Mouse (Mus musculus): Measurements from ENCODE around the gene Pgm5. TPM values are rescaled to one million over a fixed set of nuclear protein-coding genes. Genes with fewer than 3 reads are reported as not detected.
A peak's percentile ranks its signal among the peaks of the same experiment; 100 is the strongest.

Pgm5 gene
- polyA plus RNA-seq, 1 experiment from 2014 or later: 1.6 TPM

DNA sequence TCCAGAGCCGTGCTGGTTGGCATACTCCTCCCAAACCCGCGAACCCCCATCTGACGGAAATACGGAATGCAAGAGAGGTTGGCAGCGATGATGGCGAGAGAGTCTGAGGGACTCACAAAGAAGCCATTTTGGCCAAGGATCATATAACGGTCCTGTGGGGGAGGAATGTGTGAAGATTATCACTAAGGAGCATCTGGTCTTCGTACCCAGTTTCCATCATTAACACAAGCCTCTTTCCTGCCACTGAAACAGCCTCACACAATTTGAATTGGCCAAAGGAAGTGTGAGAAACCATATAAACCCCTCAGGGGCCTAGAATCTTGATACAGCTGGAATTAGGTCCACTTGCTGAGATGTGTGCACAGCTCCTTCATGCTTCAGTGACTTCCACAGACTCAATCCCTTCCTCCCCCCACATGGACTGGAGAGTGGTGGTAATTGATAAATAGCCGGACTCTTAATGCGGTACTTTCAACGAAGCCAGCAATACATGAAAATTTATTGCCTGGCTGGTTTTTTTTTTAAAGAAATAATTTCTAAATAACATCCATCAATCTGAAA is 45.9 kb downstream of the Pgm5 start:
- peak overlapping the region; percentile 24; the same call in 1 of the 2 replicates for H3K4me2 ChIP-seq (replicated peaks; ENCODE audit: low read depth, low read length)
- H3K9ac ChIP-seq (replicated peaks; ENCODE audit: low read length): no peak overlapping the region
- H3K9me3 ChIP-seq (ENCODE audit: low read length): no peaks in the 10 kb centered on the region
- WGBS: 47% methylated on average over 12 of the region's 12 CpGs
- ATAC-seq (ENCODE audit: low FRiP score, low TSS enrichment): no peak
- H3K27me3 ChIP-seq (ENCODE audit: insufficient read depth, low read length): no peaks in the 10 kb centered on the region
- H3K36me3 ChIP-seq (ENCODE audit: insufficient read depth, low read length): no peaks in the 10 kb centered on the region
- H3K27ac ChIP-seq (ENCODE audit: low read length): no peak overlapping the region
- peaks cover 10% of the 10 kb centered on the region for H3K4me1 ChIP-seq (ENCODE audit: insufficient read depth, low read length)
- no peak overlapping the region for H3K4me3 ChIP-seq (ENCODE audit: low read length)

DNA sequence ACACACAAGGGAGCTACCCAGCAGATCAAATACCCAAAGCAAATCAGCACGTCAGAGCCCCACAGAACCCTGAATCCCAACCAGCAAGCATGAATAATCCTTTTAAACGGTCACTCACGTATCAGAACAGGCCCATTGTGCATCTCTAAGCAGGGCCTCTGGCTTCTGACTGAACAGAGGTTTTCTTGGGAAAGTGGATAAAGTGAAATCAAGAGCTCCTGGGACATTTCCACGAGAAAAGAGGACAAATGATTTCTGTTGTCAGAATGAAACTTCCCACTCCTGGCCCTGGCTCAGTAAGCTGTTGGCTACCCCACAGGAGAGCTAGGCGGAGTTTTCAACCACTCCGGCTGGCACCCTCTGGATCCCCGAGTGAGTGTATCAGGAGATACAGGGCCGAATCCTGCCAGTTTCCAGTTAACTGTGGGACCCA is 48.8 kb downstream of the Pgm5 start:
- no peak overlapping the region for H3K4me2 ChIP-seq (replicated peaks; ENCODE audit: low read depth, low read length)
- no peaks in the 10 kb centered on the region for H3K36me3 ChIP-seq (ENCODE audit: insufficient read depth, low read length)
- no peaks in the 10 kb centered on the region for H3K27me3 ChIP-seq (ENCODE audit: insufficient read depth, low read length)
- H3K27ac ChIP-seq (ENCODE audit: low read length): no peak overlapping the region
- 82% methylated on average over 8 of the region's 8 CpGs for WGBS
- no peak overlapping the region for H3K9ac ChIP-seq (replicated peaks; ENCODE audit: low read length)
- H3K4me3 ChIP-seq (ENCODE audit: low read length): no peak overlapping the region
- no peak for ATAC-seq (ENCODE audit: low FRiP score, low TSS enrichment)
- H3K4me1 ChIP-seq (ENCODE audit: insufficient read depth, low read length): peaks cover 10% of the 10 kb centered on the region
- no peaks in the 10 kb centered on the region for H3K9me3 ChIP-seq (ENCODE audit: low read length)

DNA sequence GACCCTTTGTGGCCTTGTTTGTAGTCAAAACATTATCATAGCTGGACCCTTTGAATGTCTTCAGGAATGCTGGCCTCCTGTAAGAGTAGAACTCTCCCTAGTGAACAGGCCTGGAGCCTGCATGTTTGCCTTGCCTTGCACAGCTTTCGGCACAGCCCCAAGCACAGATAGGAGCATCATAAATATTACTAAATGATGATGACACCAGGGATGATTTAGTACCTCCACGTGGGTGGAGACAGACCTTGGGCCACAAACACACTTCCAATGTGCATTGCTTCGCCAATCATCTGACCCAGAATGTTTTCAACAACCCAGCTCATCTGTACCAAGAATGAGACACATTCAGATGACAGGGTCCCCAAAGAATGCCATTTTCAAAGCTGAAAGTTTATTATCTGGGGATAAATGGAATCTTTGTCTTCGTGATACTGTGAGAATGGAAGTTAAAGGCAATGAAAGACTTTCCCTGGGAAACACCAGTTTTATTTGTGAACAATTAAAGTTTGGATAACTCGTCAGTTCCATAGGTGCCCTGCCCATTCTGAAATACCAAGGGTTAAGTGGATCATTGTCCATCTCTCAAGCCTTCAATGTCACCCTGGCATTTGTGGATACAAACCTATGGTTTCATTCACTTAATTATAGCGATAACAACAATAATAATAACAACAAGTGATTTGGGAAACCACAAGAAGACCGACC is 49.4 kb downstream of the Pgm5 start:
- no peaks in the 10 kb centered on the region for H3K9me3 ChIP-seq (ENCODE audit: low read length)
- H3K27me3 ChIP-seq (ENCODE audit: insufficient read depth, low read length): no peaks in the 10 kb centered on the region
- H3K4me1 ChIP-seq (ENCODE audit: insufficient read depth, low read length): peaks cover 10% of the 10 kb centered on the region
- no peaks in the 10 kb centered on the region for H3K36me3 ChIP-seq (ENCODE audit: insufficient read depth, low read length)
- no peak overlapping the region for H3K4me3 ChIP-seq (ENCODE audit: low read length)
- no peak overlapping the region for H3K4me2 ChIP-seq (replicated peaks; ENCODE audit: low read depth, low read length)
- H3K9ac ChIP-seq (replicated peaks; ENCODE audit: low read length): no peak overlapping the region
- no peak overlapping the region for H3K27ac ChIP-seq (ENCODE audit: low read length)
- ATAC-seq (ENCODE audit: low FRiP score, low TSS enrichment): no peak
- 69% methylated on average over 7 of the region's 7 CpGs for WGBS

DNA sequence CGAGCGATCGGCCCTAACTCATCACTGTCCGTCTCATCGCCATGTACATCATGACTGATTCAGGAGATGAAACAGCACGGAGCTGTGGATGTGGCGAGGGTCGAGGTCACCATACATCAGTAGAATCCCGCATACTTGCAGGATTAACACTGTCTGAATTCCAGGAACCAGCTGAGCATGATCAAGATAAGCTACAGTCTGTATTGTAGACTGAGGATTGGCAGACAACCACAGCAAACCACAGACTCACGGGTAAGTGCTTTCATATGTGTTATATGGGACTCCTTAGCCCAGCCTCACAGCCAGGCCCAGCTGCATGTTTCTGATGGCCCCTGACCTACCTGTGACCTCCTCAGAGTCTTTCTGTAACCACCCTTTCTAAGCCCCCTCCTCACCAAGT is 50.2 kb downstream of the Pgm5 start:
- H3K4me3 ChIP-seq (ENCODE audit: low read length): no peak overlapping the region
- H3K9ac ChIP-seq (replicated peaks; ENCODE audit: low read length): no peak overlapping the region
- H3K9me3 ChIP-seq (ENCODE audit: low read length): no peaks in the 10 kb centered on the region
- no peak overlapping the region for H3K4me2 ChIP-seq (replicated peaks; ENCODE audit: low read depth, low read length)
- no peaks in the 10 kb centered on the region for H3K27me3 ChIP-seq (ENCODE audit: insufficient read depth, low read length)
- no peaks in the 10 kb centered on the region for H3K36me3 ChIP-seq (ENCODE audit: insufficient read depth, low read length)
- peaks cover 10% of the 10 kb centered on the region for H3K4me1 ChIP-seq (ENCODE audit: insufficient read depth, low read length)
- ATAC-seq (ENCODE audit: low FRiP score, low TSS enrichment): no peak
- WGBS: 64% methylated on average over 10 of the region's 10 CpGs
- no peak overlapping the region for H3K27ac ChIP-seq (ENCODE audit: low read length)

DNA sequence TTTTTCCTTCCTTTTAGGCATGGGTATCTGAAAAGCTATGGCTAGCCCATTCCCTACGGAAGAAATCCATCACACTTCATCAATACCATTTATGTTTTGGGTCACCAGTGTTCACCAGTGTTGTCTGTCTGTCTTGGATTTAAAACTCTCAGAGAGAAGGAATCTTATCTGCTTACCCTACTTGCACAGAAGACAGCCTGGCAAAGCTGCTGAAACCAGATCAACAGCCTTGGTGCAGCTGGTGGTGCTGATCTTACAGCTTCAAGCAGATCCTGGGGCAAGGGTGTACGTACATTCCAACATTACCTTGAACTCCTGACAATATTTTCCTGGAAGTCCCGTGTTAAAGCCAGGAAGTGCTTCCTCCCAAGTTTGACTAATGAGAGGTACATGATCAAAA is 55.6 kb downstream of the Pgm5 start:
- no peak overlapping the region for H3K4me3 ChIP-seq (ENCODE audit: low read length)
- no peaks in the 10 kb centered on the region for H3K9me3 ChIP-seq (ENCODE audit: low read length)
- no peaks in the 10 kb centered on the region for H3K27me3 ChIP-seq (ENCODE audit: insufficient read depth, low read length)
- H3K4me2 ChIP-seq (replicated peaks; ENCODE audit: low read depth, low read length): no peak overlapping the region
- ATAC-seq (ENCODE audit: low FRiP score, low TSS enrichment): no peak
- no peaks in the 10 kb centered on the region for H3K36me3 ChIP-seq (ENCODE audit: insufficient read depth, low read length)
- WGBS: 75% methylated on average over 3 of the region's 3 CpGs
- no peaks in the 10 kb centered on the region for H3K4me1 ChIP-seq (ENCODE audit: insufficient read depth, low read length)
- H3K9ac ChIP-seq (replicated peaks; ENCODE audit: low read length): no peak overlapping the region
- H3K27ac ChIP-seq (ENCODE audit: low read length): no peak overlapping the region

DNA sequence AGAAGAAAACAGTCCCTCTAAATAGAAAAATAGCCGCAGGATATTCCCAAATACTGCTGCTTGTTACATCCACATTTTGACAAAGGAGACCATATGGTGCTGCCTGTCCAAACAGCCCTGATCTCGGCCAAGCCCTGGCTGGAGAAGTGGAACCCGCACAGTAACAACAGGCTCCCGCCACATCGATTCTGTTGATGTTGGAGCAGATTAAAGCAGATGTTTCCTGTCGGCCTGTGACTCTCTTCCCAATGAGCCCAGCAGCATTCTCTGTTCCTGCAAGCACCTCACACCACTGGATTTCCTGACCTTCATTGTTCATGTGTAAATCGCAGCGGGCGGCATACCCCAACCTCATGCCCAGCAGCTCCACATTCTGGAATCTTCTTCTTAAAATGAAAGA is 64.0 kb downstream of the Pgm5 start:
- Histone ChIP-seq H3K4me3 (ENCODE audit: low read length) (no peak overlapping the region), H3K27ac (ENCODE audit: low read length) (peak overlapping the region; percentile 75), H3K27me3 (ENCODE audit: insufficient read depth, low read length) (no peaks in the 10 kb centered on the region), H3K9ac (replicated peaks; ENCODE audit: low read length) (no peak overlapping the region), H3K9me3 (ENCODE audit: low read length) (no peaks in the 10 kb centered on the region), H3K36me3 (ENCODE audit: insufficient read depth, low read length) (no peaks in the 10 kb centered on the region), H3K4me1 (ENCODE audit: insufficient read depth, low read length) (peaks cover 3% of the 10 kb centered on the region), H3K4me2 (replicated peaks; ENCODE audit: low read depth, low read length) (no peak overlapping the region)
- 39% methylated on average over 9 of the region's 9 CpGs for WGBS
- ATAC-seq (ENCODE audit: low FRiP score, low TSS enrichment): peak; percentile 75

DNA sequence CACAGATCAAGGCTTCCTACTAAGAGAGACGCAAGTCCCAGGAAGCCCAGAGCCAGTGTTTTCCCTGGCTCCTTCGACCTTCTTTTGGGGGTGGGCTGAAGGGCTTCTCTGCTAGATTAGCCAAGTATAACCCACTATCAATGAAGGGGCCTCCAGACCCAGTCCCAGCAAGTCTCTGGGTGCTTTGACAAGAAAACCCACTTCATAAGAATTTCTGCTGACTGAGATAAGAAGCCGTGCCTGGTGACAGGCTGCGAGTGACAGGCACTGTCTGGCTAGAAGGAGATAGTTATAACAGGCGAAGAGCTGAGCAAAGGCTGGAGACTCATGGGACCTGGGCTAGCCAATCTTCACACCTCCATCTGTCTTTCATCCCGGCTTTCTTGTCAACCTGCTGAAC is 67.3 kb downstream of the Pgm5 start:
- Histone ChIP-seq H3K36me3 (ENCODE audit: insufficient read depth, low read length) (no peaks in the 10 kb centered on the region), H3K4me2 (replicated peaks; ENCODE audit: low read depth, low read length) (no peak overlapping the region), H3K4me3 (ENCODE audit: low read length) (no peak overlapping the region), H3K27ac (ENCODE audit: low read length) (no peak overlapping the region), H3K27me3 (ENCODE audit: insufficient read depth, low read length) (no peaks in the 10 kb centered on the region), H3K4me1 (ENCODE audit: insufficient read depth, low read length) (peaks cover 3% of the 10 kb centered on the region), H3K9ac (replicated peaks; ENCODE audit: low read length) (no peak overlapping the region), H3K9me3 (ENCODE audit: low read length) (no peaks in the 10 kb centered on the region)
- WGBS: 63% methylated on average over 6 of the region's 6 CpGs
- no peak for ATAC-seq (ENCODE audit: low FRiP score, low TSS enrichment)

DNA sequence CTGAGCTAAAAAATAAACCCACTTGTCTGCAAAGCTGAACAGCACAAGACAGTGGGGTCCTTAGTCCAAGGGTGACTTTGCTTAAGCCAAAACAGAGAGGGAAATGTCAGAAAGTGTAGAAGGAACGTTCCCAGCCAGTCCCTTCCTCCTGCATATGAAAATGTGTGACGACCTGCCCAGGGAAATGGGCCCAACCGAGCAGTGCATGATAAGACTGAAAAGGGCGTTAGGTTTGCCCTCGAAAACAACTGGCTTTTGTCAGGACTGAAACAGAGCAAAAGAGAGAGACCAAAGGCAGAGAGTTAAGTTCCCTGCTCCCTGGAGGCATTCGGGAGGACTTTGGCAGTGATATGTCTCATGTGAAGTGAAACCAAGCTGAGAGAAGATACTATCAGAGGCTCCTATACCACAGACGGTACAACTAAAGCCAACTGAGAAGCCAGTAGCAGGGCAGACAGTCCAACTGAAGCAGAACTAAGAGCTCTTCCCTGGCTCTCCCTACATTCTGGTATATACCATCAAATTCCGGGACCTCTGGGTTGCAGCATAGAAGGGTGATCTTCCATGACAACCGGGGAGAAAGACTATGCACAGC is 68.0 kb downstream of the Pgm5 start:
- no peak for ATAC-seq (ENCODE audit: low FRiP score, low TSS enrichment)
- H3K27ac ChIP-seq (ENCODE audit: low read length): no peak overlapping the region
- H3K27me3 ChIP-seq (ENCODE audit: insufficient read depth, low read length): no peaks in the 10 kb centered on the region
- no peak overlapping the region for H3K4me2 ChIP-seq (replicated peaks; ENCODE audit: low read depth, low read length)
- H3K4me3 ChIP-seq (ENCODE audit: low read length): no peak overlapping the region
- H3K4me1 ChIP-seq (ENCODE audit: insufficient read depth, low read length): peaks cover 3% of the 10 kb centered on the region
- H3K9me3 ChIP-seq (ENCODE audit: low read length): no peaks in the 10 kb centered on the region
- no peaks in the 10 kb centered on the region for H3K36me3 ChIP-seq (ENCODE audit: insufficient read depth, low read length)
- no peak overlapping the region for H3K9ac ChIP-seq (replicated peaks; ENCODE audit: low read length)
- 65% methylated on average over 9 of the region's 9 CpGs for WGBS

DNA sequence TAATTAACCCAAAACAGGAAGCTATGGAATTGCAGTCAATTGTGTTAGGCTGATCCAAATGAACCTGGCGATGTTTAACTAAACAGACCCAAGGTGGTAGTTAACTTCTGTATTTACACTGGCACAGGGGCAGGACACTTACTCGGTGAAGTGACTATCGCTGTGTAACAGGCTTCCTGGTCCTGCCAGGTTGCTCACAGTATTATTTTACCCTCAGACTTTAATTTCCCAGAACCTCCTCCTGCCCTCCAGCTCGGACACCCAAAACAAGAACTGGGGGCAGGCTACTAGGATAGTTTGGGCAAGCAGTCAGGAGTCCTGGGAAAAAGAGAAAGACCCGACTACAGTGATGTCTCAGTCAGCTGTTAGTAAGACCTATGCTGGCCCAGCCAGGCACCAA is 68.8 kb downstream of the Pgm5 start:
- Histone ChIP-seq H3K27me3 (ENCODE audit: insufficient read depth, low read length) (no peaks in the 10 kb centered on the region), H3K36me3 (ENCODE audit: insufficient read depth, low read length) (no peaks in the 10 kb centered on the region), H3K4me3 (ENCODE audit: low read length) (no peak overlapping the region), H3K4me1 (ENCODE audit: insufficient read depth, low read length) (peaks cover 3% of the 10 kb centered on the region), H3K4me2 (replicated peaks; ENCODE audit: low read depth, low read length) (no peak overlapping the region), H3K9me3 (ENCODE audit: low read length) (no peaks in the 10 kb centered on the region), H3K9ac (replicated peaks; ENCODE audit: low read length) (no peak overlapping the region), H3K27ac (ENCODE audit: low read length) (no peak overlapping the region)
- no peak for ATAC-seq (ENCODE audit: low FRiP score, low TSS enrichment)
- 71% methylated on average over 5 of the region's 5 CpGs for WGBS

DNA sequence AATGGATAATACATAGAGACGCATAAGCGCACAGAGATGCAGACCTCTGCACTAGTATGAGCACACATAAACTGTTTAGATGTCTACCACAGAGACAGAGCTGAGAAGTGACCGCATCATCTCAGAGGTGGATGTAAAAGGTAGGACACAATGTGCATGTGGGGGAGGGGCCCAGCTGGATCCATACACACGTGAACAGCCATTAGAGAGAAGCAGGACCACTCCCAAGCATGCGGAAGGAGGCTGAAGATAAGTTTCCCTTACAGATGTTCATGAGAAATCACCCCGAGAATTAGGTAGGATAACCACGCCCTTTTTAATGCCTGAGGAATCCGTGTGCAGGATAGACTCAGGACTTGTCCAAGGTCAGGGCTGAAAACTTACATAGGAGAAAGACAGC is 75.8 kb downstream of the Pgm5 start:
- no peak for ATAC-seq (ENCODE audit: low FRiP score, low TSS enrichment)
- no peaks in the 10 kb centered on the region for H3K9me3 ChIP-seq (ENCODE audit: low read length)
- no peaks in the 10 kb centered on the region for H3K27me3 ChIP-seq (ENCODE audit: insufficient read depth, low read length)
- no peak overlapping the region for H3K9ac ChIP-seq (replicated peaks; ENCODE audit: low read length)
- H3K4me1 ChIP-seq (ENCODE audit: insufficient read depth, low read length): peaks cover 13% of the 10 kb centered on the region; the same call in 1 of the 2 replicates
- no peak overlapping the region for H3K4me2 ChIP-seq (replicated peaks; ENCODE audit: low read depth, low read length)
- H3K27ac ChIP-seq (ENCODE audit: low read length): no peak overlapping the region
- H3K4me3 ChIP-seq (ENCODE audit: low read length): no peak overlapping the region
- 89% methylated on average over 8 of the region's 8 CpGs for WGBS
- no peaks in the 10 kb centered on the region for H3K36me3 ChIP-seq (ENCODE audit: insufficient read depth, low read length)
